Mouse (Mus musculus): ENCODE data around the gene D930048N14Rik. TPM values are rescaled to one million over a fixed set of nuclear protein-coding genes. Genes with fewer than 3 reads are reported as not detected.
"Not testable (repeated sequence)": the region's sequence is repeated elsewhere in the genome, so short reads cannot be mapped to it uniquely, and the experiment has no call there.

Gene D930048N14Rik
- polyA plus RNA-seq, 1 experiment from 2014 or later = 1.2 TPM

DNA sequence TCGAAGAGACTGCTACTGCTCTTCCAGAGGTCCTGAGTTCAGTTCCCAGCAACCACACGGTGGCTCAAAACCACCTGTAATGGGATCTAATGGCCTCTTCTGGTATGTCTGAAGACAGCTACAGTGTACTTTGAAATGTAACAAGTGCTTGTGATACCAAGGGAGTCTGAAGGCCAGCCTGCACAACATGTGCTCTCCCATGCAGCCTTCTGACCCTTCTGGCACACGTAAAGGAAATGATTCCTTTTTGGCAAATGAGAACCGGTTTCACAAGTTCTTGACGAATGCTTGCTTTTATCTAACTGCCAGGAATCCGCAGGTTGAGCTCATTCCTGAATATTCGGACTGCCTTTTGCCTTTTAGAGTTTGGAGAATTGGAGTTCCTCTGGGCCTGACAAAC, 35.6 kb upstream of the D930048N14Rik start:
- ATAC-seq = no peak
- Histone ChIP-seq H3K27me3 (ENCODE audit: control insufficient read depth, insufficient read depth, low read depth, low read length) (no peaks in the 10 kb centered on the region), H3K9ac (ENCODE audit: low read depth, low read length) (peak overlapping the region; percentile 62), H3K27ac (ENCODE audit: low read length) (peak overlapping the region; percentile 26; the same call in 1 of the 2 replicates), H3K9me3 (replicated peaks; ENCODE audit: control insufficient read depth, low read length, poor library complexity, severe bottlenecking) (no peaks in the 10 kb centered on the region), H3K4me2 (ENCODE audit: low read length) (peak overlapping the region; percentile 69), H3K36me3 (ENCODE audit: control insufficient read depth, insufficient read depth, low read length) (no peaks in the 10 kb centered on the region), H3K4me1 (ENCODE audit: control insufficient read depth, insufficient read depth, low read length) (peaks cover 7% of the 10 kb centered on the region), H3K4me3 (ENCODE audit: low read depth, low read length) (peak overlapping the region; percentile 32)
- 50% methylated on average over 7 of the region's 7 CpGs for WGBS

- 6% methylated on average over 14 of the region's 14 CpGs for WGBS
- H3K27ac ChIP-seq (ENCODE audit: low read length) = peak overlapping the region; percentile 26; the same call in 1 of the 2 replicates
These were observed 35.2 kb upstream of the D930048N14Rik start for GRCm38 (mm10) chr11:51615601-51616000.

DNA sequence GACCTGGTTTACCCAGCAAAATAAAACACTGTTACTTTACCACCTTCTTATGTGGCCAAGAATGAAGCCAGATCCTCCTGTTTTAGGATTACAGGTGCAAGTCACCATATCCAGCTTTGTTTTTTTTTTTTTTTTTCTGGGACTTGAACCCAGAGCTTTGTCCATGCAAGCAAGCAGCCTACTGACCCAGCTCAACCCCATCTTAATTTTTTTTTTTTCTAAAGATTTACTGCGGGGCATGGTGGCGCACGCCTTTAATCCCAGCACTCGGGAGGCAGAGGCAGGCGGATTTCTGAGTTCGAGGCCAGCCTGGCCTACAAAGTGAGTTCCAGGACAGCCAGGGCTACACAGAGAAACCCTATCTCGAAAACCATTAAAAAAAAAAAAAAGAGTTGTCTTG, 34.6 kb upstream of the D930048N14Rik start:
- not testable (repeated sequence) for H3K36me3 ChIP-seq (ENCODE audit: control insufficient read depth, insufficient read depth, low read length); H3K27me3 ChIP-seq (ENCODE audit: control insufficient read depth, insufficient read depth, low read depth, low read length); ATAC-seq; H3K27ac ChIP-seq (ENCODE audit: low read length); H3K4me3 ChIP-seq (ENCODE audit: low read depth, low read length); H3K9me3 ChIP-seq (replicated peaks; ENCODE audit: control insufficient read depth, low read length, poor library complexity, severe bottlenecking)
- Histone ChIP-seq H3K4me1 (ENCODE audit: control insufficient read depth, insufficient read depth, low read length) (peaks cover 16% of the 10 kb centered on the region), H3K9ac (ENCODE audit: low read depth, low read length) (peak overlapping the region; percentile 62; the same call in 1 of the 2 replicates), H3K4me2 (ENCODE audit: low read length) (peak overlapping the region; percentile 69)
- 91% methylated on average over 7 of the region's 7 CpGs for WGBS

More at GRCm38 (mm10) chr11:51615601-51616000, 35.2 kb upstream of the D930048N14Rik start:
- peaks cover 12% of the 10 kb centered on the region for H3K4me1 ChIP-seq (ENCODE audit: control insufficient read depth, insufficient read depth, low read length)
- H3K9ac ChIP-seq (ENCODE audit: low read depth, low read length) = peak overlapping the region; percentile 62
- no peaks in the 10 kb centered on the region for H3K36me3 ChIP-seq (ENCODE audit: control insufficient read depth, insufficient read depth, low read length)
- no peaks in the 10 kb centered on the region for H3K27me3 ChIP-seq (ENCODE audit: control insufficient read depth, insufficient read depth, low read depth, low read length)
- H3K4me2 ChIP-seq (ENCODE audit: low read length) = peak overlapping the region; percentile 69
- no peak for ATAC-seq
- no peaks in the 10 kb centered on the region for H3K9me3 ChIP-seq (replicated peaks; ENCODE audit: control insufficient read depth, low read length, poor library complexity, severe bottlenecking)
- H3K4me3 ChIP-seq (ENCODE audit: low read depth, low read length) = peak overlapping the region; percentile 32

DNA sequence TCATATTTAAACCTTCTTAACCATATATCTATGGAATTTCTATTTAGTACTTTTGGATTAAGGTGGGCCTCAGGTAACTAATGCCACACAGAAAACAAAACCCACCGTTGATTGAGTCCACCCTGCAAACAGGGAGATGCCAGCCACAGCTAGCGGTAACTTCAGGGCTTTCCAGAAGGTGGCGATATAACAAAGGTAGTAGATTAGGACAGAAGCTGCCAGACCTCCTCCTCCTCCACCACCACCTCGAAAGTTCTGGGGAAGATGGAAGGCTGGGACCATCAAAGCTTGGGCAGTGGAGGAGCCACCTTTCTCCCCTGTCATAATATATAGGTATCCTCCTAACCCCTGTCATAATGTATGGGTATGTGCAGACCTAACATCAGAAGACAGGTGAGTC, 33.1 kb upstream of the D930048N14Rik start:
- H3K27me3 ChIP-seq (ENCODE audit: control insufficient read depth, insufficient read depth, low read depth, low read length) = no peaks in the 10 kb centered on the region
- peaks cover 18% of the 10 kb centered on the region for H3K4me1 ChIP-seq (ENCODE audit: control insufficient read depth, insufficient read depth, low read length)
- no peak overlapping the region for H3K27ac ChIP-seq (ENCODE audit: low read length)
- 4% methylated on average over 4 of the region's 4 CpGs for WGBS
- H3K36me3 ChIP-seq (ENCODE audit: control insufficient read depth, insufficient read depth, low read length) = peaks cover 3% of the 10 kb centered on the region; the same call in 1 of the 2 replicates
- no peaks in the 10 kb centered on the region for H3K9me3 ChIP-seq (replicated peaks; ENCODE audit: control insufficient read depth, low read length, poor library complexity, severe bottlenecking)
- H3K9ac ChIP-seq (ENCODE audit: low read depth, low read length) = no peak overlapping the region
- H3K4me3 ChIP-seq (ENCODE audit: low read depth, low read length) = no peak overlapping the region
- ATAC-seq = no peak
- H3K4me2 ChIP-seq (ENCODE audit: low read length) = no peak overlapping the region

- WGBS = 49% methylated on average over 8 of the region's 8 CpGs
- H3K4me3 ChIP-seq (ENCODE audit: low read depth, low read length) = peak overlapping the region; percentile 49
- ATAC-seq = peak; percentile 64
- H3K4me1 ChIP-seq (ENCODE audit: control insufficient read depth, insufficient read depth, low read length) = peaks cover 18% of the 10 kb centered on the region
- H3K36me3 ChIP-seq (ENCODE audit: control insufficient read depth, insufficient read depth, low read length) = peaks cover 12% of the 10 kb centered on the region
- H3K4me2 ChIP-seq (ENCODE audit: low read length) = peak overlapping the region; percentile 82
- no peaks in the 10 kb centered on the region for H3K27me3 ChIP-seq (ENCODE audit: control insufficient read depth, insufficient read depth, low read depth, low read length)
- H3K27ac ChIP-seq (ENCODE audit: low read length) = no peak overlapping the region
- no peaks in the 10 kb centered on the region for H3K9me3 ChIP-seq (replicated peaks; ENCODE audit: control insufficient read depth, low read length, poor library complexity, severe bottlenecking)
- H3K9ac ChIP-seq (ENCODE audit: low read depth, low read length) = peak overlapping the region; percentile 36; the same call in 1 of the 2 replicates
These were observed 31.8 kb upstream of the D930048N14Rik start for GRCm38 (mm10) chr11:51618894-51619408.

DNA sequence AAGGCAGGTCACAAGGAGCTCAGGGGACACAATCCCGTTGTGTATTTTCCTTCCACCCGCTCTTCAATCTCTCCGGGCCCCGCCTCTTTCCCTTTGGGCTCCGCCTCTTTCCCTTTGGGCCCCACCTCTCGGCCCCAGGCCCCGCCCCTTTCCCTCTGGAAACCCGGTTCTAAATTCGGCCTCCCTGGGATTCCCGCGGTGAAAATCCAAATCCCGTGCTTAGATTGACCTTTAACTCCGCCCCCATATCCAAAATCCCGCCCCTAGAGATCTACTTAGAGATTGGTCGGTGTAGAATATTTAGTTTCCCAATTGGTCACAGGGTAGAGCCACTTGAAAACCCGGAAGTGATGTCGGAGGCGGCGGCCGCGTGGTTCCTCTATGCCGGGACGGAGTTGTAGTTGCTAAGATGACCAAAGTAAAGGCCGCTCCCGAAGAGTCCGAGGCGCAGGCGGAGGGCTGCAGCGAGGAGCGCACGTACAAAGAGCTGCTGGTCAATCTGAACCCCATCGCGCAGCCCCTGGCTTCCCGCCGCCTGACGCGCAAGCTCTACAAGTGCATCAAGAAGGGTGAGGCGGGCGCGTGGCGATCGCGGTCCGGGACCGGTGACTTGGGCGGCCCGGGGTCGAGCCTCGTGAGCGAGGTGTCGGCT, 31.2 kb upstream of the D930048N14Rik start, which contains the start of gene Nhp2:
TSS of gene Nhp2 (plus strand) at position 327 of the 652 bp plus-strand sequence.
- Histone ChIP-seq H3K27me3 (ENCODE audit: control insufficient read depth, insufficient read depth, low read depth, low read length) (no peaks in the 10 kb centered on the region), H3K4me1 (ENCODE audit: control insufficient read depth, insufficient read depth, low read length) (peaks cover 18% of the 10 kb centered on the region), H3K4me2 (ENCODE audit: low read length) (peak within 1 kb of the TSS; percentile 82), H3K27ac (ENCODE audit: low read length) (no peak within 1 kb of the TSS), H3K36me3 (ENCODE audit: control insufficient read depth, insufficient read depth, low read length) (peaks cover 17% of the 10 kb centered on the region), H3K4me3 (ENCODE audit: low read depth, low read length) (peak within 1 kb of the TSS; percentile 49), H3K9ac (ENCODE audit: low read depth, low read length) (peak within 1 kb of the TSS; percentile 53), H3K9me3 (replicated peaks; ENCODE audit: control insufficient read depth, low read length, poor library complexity, severe bottlenecking) (no peaks in the 10 kb centered on the region)
- WGBS = under 1% methylated on average over 51 of the region's 51 CpGs
- ATAC-seq = peak; percentile 96

GRCm38 (mm10) chr11:51620084-51620483, 30.7 kb upstream of the D930048N14Rik start:
- ATAC-seq = no peak
- Histone ChIP-seq H3K27me3 (ENCODE audit: control insufficient read depth, insufficient read depth, low read depth, low read length) (no peaks in the 10 kb centered on the region), H3K36me3 (ENCODE audit: control insufficient read depth, insufficient read depth, low read length) (peaks cover 19% of the 10 kb centered on the region), H3K9ac (ENCODE audit: low read depth, low read length) (peak overlapping the region; percentile 53), H3K4me3 (ENCODE audit: low read depth, low read length) (peak overlapping the region; percentile 49), H3K9me3 (replicated peaks; ENCODE audit: control insufficient read depth, low read length, poor library complexity, severe bottlenecking) (no peaks in the 10 kb centered on the region), H3K4me2 (ENCODE audit: low read length) (peak overlapping the region; percentile 82), H3K4me1 (ENCODE audit: control insufficient read depth, insufficient read depth, low read length) (peaks cover 18% of the 10 kb centered on the region), H3K27ac (ENCODE audit: low read length) (no peak overlapping the region)
- 2% methylated on average over 11 of the region's 11 CpGs for WGBS

- Histone ChIP-seq H3K4me3 (ENCODE audit: low read depth, low read length) (no peak overlapping the region), H3K27ac (ENCODE audit: low read length) (no peak overlapping the region), H3K9me3 (replicated peaks; ENCODE audit: control insufficient read depth, low read length, poor library complexity, severe bottlenecking) (no peaks in the 10 kb centered on the region), H3K4me1 (ENCODE audit: control insufficient read depth, insufficient read depth, low read length) (peaks cover 15% of the 10 kb centered on the region), H3K4me2 (ENCODE audit: low read length) (no peak overlapping the region), H3K9ac (ENCODE audit: low read depth, low read length) (no peak overlapping the region), H3K36me3 (ENCODE audit: control insufficient read depth, insufficient read depth, low read length) (peaks cover 25% of the 10 kb centered on the region), H3K27me3 (ENCODE audit: control insufficient read depth, insufficient read depth, low read depth, low read length) (no peaks in the 10 kb centered on the region)
- 88% methylated on average over 2 of the region's 2 CpGs for WGBS
- ATAC-seq = no peak
These were observed 29.0 kb upstream of the D930048N14Rik start for GRCm38 (mm10) chr11:51621776-51622175.

DNA sequence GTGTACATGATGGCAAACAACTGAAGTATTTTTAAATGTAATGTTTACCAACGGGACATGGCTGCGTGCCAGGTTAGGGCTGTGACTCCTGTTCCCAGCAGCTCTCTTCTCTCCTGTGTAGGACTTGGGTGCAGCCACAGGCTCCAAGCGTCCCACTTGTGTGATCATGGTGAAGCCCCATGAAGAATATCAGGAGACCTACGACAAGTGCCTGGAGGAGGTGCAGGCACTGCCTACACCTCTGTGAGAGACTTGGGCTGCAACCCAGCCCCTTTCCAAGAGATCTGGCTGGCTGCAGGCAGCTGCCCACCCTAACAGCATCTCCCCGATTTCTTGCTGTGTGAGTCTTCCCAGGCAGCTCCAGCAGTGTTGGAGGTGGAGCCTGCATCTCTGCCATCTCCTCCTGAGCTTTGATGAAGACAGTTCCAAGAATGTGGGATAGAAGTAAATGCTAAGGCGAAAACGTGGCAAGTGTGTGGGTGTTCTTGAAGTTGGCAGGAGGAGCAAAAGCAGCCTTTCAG, 27.7 kb upstream of the D930048N14Rik start:
- H3K27me3 ChIP-seq (ENCODE audit: control insufficient read depth, insufficient read depth, low read depth, low read length) = no peaks in the 10 kb centered on the region
- no peak overlapping the region for H3K4me2 ChIP-seq (ENCODE audit: low read length)
- ATAC-seq = no peak
- H3K36me3 ChIP-seq (ENCODE audit: control insufficient read depth, insufficient read depth, low read length) = peaks cover 27% of the 10 kb centered on the region
- H3K4me1 ChIP-seq (ENCODE audit: control insufficient read depth, insufficient read depth, low read length) = peaks cover 15% of the 10 kb centered on the region
- WGBS = 93% methylated on average over 7 of the region's 7 CpGs
- H3K9ac ChIP-seq (ENCODE audit: low read depth, low read length) = no peak overlapping the region
- H3K27ac ChIP-seq (ENCODE audit: low read length) = no peak overlapping the region
- H3K9me3 ChIP-seq (replicated peaks; ENCODE audit: control insufficient read depth, low read length, poor library complexity, severe bottlenecking) = no peaks in the 10 kb centered on the region
- no peak overlapping the region for H3K4me3 ChIP-seq (ENCODE audit: low read depth, low read length)
